Mouse (Mus musculus) kidney, embryonic 14.5 days (tissue): ENCODE measurements around the gene Tmigd3. TPM values are rescaled to one million over a fixed set of nuclear protein-coding genes. Genes with fewer than 3 reads are reported as not detected.

ENCODE experiments used
- ATAC-seq: fragments of 200-750 bp; cut with Nextera tagmentation; 2 replicates; pipeline ENCODE4 v1.8.0; 2017; ENCODE audit warnings: moderate number of reproducible peaks, mild to moderate bottlenecking, moderate TSS enrichment, moderate library complexity; ENCODE audit not compliant: low FRiP score, low TSS enrichment
- H3K27ac ChIP-seq: fragments of 300-500 bp; sonication (generic); 2 replicates; pipeline ENCODE4 v1.5.1; 2014; ENCODE audit warnings: low read depth, mild to moderate bottlenecking, low read length, moderate library complexity, mixed read lengths
- H3K27me3 ChIP-seq: fragments of 300-500 bp; sonication (generic); 2 replicates; pipeline ENCODE4 v1.6.1; 2014; ENCODE audit warnings: mild to moderate bottlenecking, low read length; ENCODE audit not compliant: control insufficient read depth, insufficient read depth
- H3K36me3 ChIP-seq: fragments of 300-500 bp; sonication (generic); 2 replicates; pipeline ENCODE4 v1.6.1; 2014; ENCODE audit warnings: low read length, mixed read lengths; ENCODE audit not compliant: control insufficient read depth, insufficient read depth
- H3K4me1 ChIP-seq: fragments of 300-500 bp; sonication (generic); 2 replicates; pipeline ENCODE4 v1.6.1; 2014; ENCODE audit warnings: low read length, mixed read lengths; ENCODE audit not compliant: control insufficient read depth, insufficient read depth
- H3K4me2 ChIP-seq: fragments of 300-500 bp; sonication (generic); replicated peaks from 2 replicates; pipeline ENCODE4 v1.6.1; 2014; ENCODE audit warnings: low read depth, mild to moderate bottlenecking, low read length
- H3K4me3 ChIP-seq: fragments of 300-500 bp; sonication (generic); 2 replicates; pipeline ENCODE4 v1.5.1; 2014; ENCODE audit warnings: mild to moderate bottlenecking, low read length
- H3K9ac ChIP-seq: fragments of 300-500 bp; sonication (generic); 2 replicates; pipeline ENCODE4 v1.6.1; 2014; ENCODE audit warnings: low read depth, mild to moderate bottlenecking, low read length, moderate library complexity
- H3K9me3 ChIP-seq: fragments of 300-500 bp; sonication (generic); 2 replicates; pipeline ENCODE4 v1.6.1; 2016; ENCODE audit warnings: low read length; ENCODE audit not compliant: control insufficient read depth
- WGBS: fragments of 180-500 bp; shearing (Covaris S2); extraction: QIAGEN DNeasy Blood & Tissue Kit; methylation state at CpG from one replicate; pipeline ENCODE4 v1.1.7; 2014; 5-methylcytosine and 5-hydroxymethylcytosine counted together
- polyA plus RNA-seq: library from polyadenylated mRNA; unstranded; fragments of >200 nt; fragmentation: Nextera tagmentation; extraction: Ambion mirVana; gene quantifications from 2 replicates; pipeline ENCODE4 v1.2.1, GENCODE M21; 2014

The Tmigd3 gene
- polyA plus RNA-seq, 1 experiment from 2014 or later: 0.53 TPM

GRCm38 (mm10) chr3:105882105-105882504 lies 11.4 kb downstream of the Tmigd3 start:
- ATAC-seq: no peak
- no peaks in the 10 kb centered on the region for H3K27me3 ChIP-seq
- H3K4me3 ChIP-seq: no peak overlapping the region
- no peak overlapping the region for H3K27ac ChIP-seq
- H3K9me3 ChIP-seq: no peaks in the 10 kb centered on the region
- no peak overlapping the region for H3K4me2 ChIP-seq
- no peaks in the 10 kb centered on the region for H3K36me3 ChIP-seq
- 88% methylated on average over 7 of the region's 7 CpGs for WGBS
- no peak overlapping the region for H3K9ac ChIP-seq
- no peaks in the 10 kb centered on the region for H3K4me1 ChIP-seq

- no peak for ATAC-seq
- WGBS: 93% methylated on average over 2 of the region's 2 CpGs
- no peak overlapping the region for H3K4me3 ChIP-seq
- no peaks in the 10 kb centered on the region for H3K27me3 ChIP-seq
- H3K9ac ChIP-seq: no peak overlapping the region
- no peaks in the 10 kb centered on the region for H3K4me1 ChIP-seq
- H3K27ac ChIP-seq: no peak overlapping the region
- H3K9me3 ChIP-seq: no peaks in the 10 kb centered on the region
- no peaks in the 10 kb centered on the region for H3K36me3 ChIP-seq
- no peak overlapping the region for H3K4me2 ChIP-seq
Measured at GRCm38 (mm10) chr3:105883111-105883510, 12.4 kb downstream of the Tmigd3 start.

GRCm38 (mm10) chr3:105888961-105889360 lies 18.3 kb downstream of the Tmigd3 start:
- Histone ChIP-seq H3K36me3 (no peaks in the 10 kb centered on the region), H3K4me1 (peaks cover 9% of the 10 kb centered on the region; the same call in 1 of the 2 replicates), H3K9ac (no peak overlapping the region), H3K4me2 (no peak overlapping the region), H3K9me3 (no peaks in the 10 kb centered on the region), H3K27ac (no peak overlapping the region), H3K27me3 (no peaks in the 10 kb centered on the region), H3K4me3 (no peak overlapping the region)
- no peak for ATAC-seq
- 86% methylated on average over 3 of the region's 3 CpGs for WGBS

- Histone ChIP-seq H3K4me3 (no peak overlapping the region), H3K9me3 (no peaks in the 10 kb centered on the region), H3K4me1 (peaks cover 16% of the 10 kb centered on the region; the same call in 1 of the 2 replicates), H3K27me3 (no peaks in the 10 kb centered on the region), H3K9ac (no peak overlapping the region), H3K27ac (no peak overlapping the region), H3K36me3 (no peaks in the 10 kb centered on the region), H3K4me2 (no peak overlapping the region)
- 68% methylated on average over 4 of the region's 4 CpGs for WGBS
- no peak for ATAC-seq
Measured at GRCm38 (mm10) chr3:105890220-105890619, 19.5 kb downstream of the Tmigd3 start.

GRCm38 (mm10) chr3:105891141-105891540 lies 20.4 kb downstream of the Tmigd3 start:
- H3K9me3 ChIP-seq: no peaks in the 10 kb centered on the region
- H3K4me1 ChIP-seq: peaks cover 16% of the 10 kb centered on the region; the same call in 1 of the 2 replicates
- no peak overlapping the region for H3K4me3 ChIP-seq
- no peak overlapping the region for H3K27ac ChIP-seq
- no peak for ATAC-seq
- no peak overlapping the region for H3K9ac ChIP-seq
- H3K36me3 ChIP-seq: no peaks in the 10 kb centered on the region
- 45% methylated on average over 3 of the region's 3 CpGs for WGBS
- H3K27me3 ChIP-seq: no peaks in the 10 kb centered on the region
- no peak overlapping the region for H3K4me2 ChIP-seq

GRCm38 (mm10) chr3:105891760-105892571 lies 21.3 kb downstream of the Tmigd3 start:
- ATAC-seq: 0 out of 2 replicates have a peak, but pooled peaks have one; percentile 47
- H3K27me3 ChIP-seq: no peaks in the 10 kb centered on the region
- H3K4me1 ChIP-seq: peaks cover 16% of the 10 kb centered on the region; the same call in 1 of the 2 replicates
- no peak overlapping the region for H3K4me2 ChIP-seq
- no peaks in the 10 kb centered on the region for H3K36me3 ChIP-seq
- no peaks in the 10 kb centered on the region for H3K9me3 ChIP-seq
- no peak overlapping the region for H3K9ac ChIP-seq
- no peak overlapping the region for H3K4me3 ChIP-seq
- peak overlapping the region; percentile 42; the same call in 1 of the 2 replicates for H3K27ac ChIP-seq
- 64% methylated on average over 10 of the region's 10 CpGs for WGBS

- ATAC-seq: no peak
- H3K27ac ChIP-seq: no peak overlapping the region; the same call in 1 of the 2 replicates
- 77% methylated on average over 19 of the region's 19 CpGs for WGBS
- no peaks in the 10 kb centered on the region for H3K36me3 ChIP-seq
- no peaks in the 10 kb centered on the region for H3K27me3 ChIP-seq
- H3K4me3 ChIP-seq: no peak overlapping the region
- no peak overlapping the region for H3K9ac ChIP-seq
- peaks cover 16% of the 10 kb centered on the region; the same call in 1 of the 2 replicates for H3K4me1 ChIP-seq
- no peaks in the 10 kb centered on the region for H3K9me3 ChIP-seq
- no peak overlapping the region for H3K4me2 ChIP-seq
Measured at GRCm38 (mm10) chr3:105892572-105893495, 22.1 kb downstream of the Tmigd3 start.

- no peak overlapping the region for H3K4me2 ChIP-seq
- H3K4me1 ChIP-seq: peaks cover 16% of the 10 kb centered on the region; the same call in 1 of the 2 replicates
- H3K27me3 ChIP-seq: no peaks in the 10 kb centered on the region
- 42% methylated on average over 6 of the region's 6 CpGs for WGBS
- H3K9me3 ChIP-seq: no peaks in the 10 kb centered on the region
- H3K9ac ChIP-seq: no peak overlapping the region
- no peaks in the 10 kb centered on the region for H3K36me3 ChIP-seq
- no peak; the same call in 1 of the 2 replicates for ATAC-seq
- H3K4me3 ChIP-seq: no peak overlapping the region
- H3K27ac ChIP-seq: peak overlapping the region; percentile 11; the same call in 1 of the 2 replicates
Measured at GRCm38 (mm10) chr3:105893941-105894391, 23.3 kb downstream of the Tmigd3 start.
